Mouse (Mus musculus) splenic B cell, adult 2 months (primary cell): ENCODE data around the gene Dgcr8.

ENCODE experiments used
- DNase-seq: peaks from one replicate; pipeline ENCODE4 v3.0.0-alpha.2; 2011; ENCODE audit warnings: low read depth, low spot score
- H3K27me3 ChIP-seq: 2 replicates; pipeline ENCODE4 v1.6.1; 2012; ENCODE audit warnings: mild to moderate bottlenecking, low read length, moderate library complexity, mixed read lengths; ENCODE audit not compliant: control insufficient read depth, poor library complexity, insufficient read depth, severe bottlenecking
- H3K36me3 ChIP-seq: 2 replicates; pipeline ENCODE4 v1.6.1; 2012; ENCODE audit warnings: mild to moderate bottlenecking, low read length, moderate library complexity, mixed read lengths; ENCODE audit not compliant: control insufficient read depth, poor library complexity, insufficient read depth, severe bottlenecking

The Dgcr8 gene

GRCm38 (mm10) chr16:18268182-18268581 is 20.9 kb downstream of the Dgcr8 start:
- H3K36me3 ChIP-seq = peaks cover 10% of the 10 kb centered on the region; the same call in 1 of the 2 replicates
- peak; percentile 49 for DNase-seq
- H3K27me3 ChIP-seq = no peaks in the 10 kb centered on the region

GRCm38 (mm10) chr16:18265024-18265423 is 24.0 kb downstream of the Dgcr8 start:
- Histone ChIP-seq H3K36me3 (0 out of 2 replicates have a peak, but pooled peaks cover 7% of the 10 kb centered on the region), H3K27me3 (no peaks in the 10 kb centered on the region)
- no peak for DNase-seq

- no peak for DNase-seq
- H3K36me3 ChIP-seq = peaks cover 25% of the 10 kb centered on the region
- H3K27me3 ChIP-seq = no peaks in the 10 kb centered on the region
These were observed 30.8 kb downstream of the Dgcr8 start, which contains the start of gene Gm49776 for GRCm38 (mm10) chr16:18258221-18258620. Gene Gm49776 (minus strand): TSS chr16:18258321.

GRCm38 (mm10) chr16:18253866-18254265 is 35.2 kb downstream of the Dgcr8 start:
- DNase-seq = no peak
- H3K27me3 ChIP-seq = no peaks in the 10 kb centered on the region
- H3K36me3 ChIP-seq = peaks cover 25% of the 10 kb centered on the region

GRCm38 (mm10) chr16:18252736-18253135 is 36.3 kb downstream of the Dgcr8 start:
- Histone ChIP-seq H3K36me3 (peaks cover 21% of the 10 kb centered on the region), H3K27me3 (no peaks in the 10 kb centered on the region)
- no peak for DNase-seq

GRCm38 (mm10) chr16:18250828-18251790 is 37.9 kb downstream of the Dgcr8 start:
- Histone ChIP-seq H3K27me3 (no peaks in the 10 kb centered on the region), H3K36me3 (peaks cover 10% of the 10 kb centered on the region)
- no peak for DNase-seq

GRCm38 (mm10) chr16:18250231-18250630 is 38.8 kb downstream of the Dgcr8 start:
- peaks cover 7% of the 10 kb centered on the region for H3K36me3 ChIP-seq
- no peaks in the 10 kb centered on the region for H3K27me3 ChIP-seq
- no peak for DNase-seq

- Histone ChIP-seq H3K36me3 (peaks cover 8% of the 10 kb centered on the region), H3K27me3 (no peaks in the 10 kb centered on the region)
- peak; percentile 79 for DNase-seq
These were observed 39.6 kb downstream of the Dgcr8 start for GRCm38 (mm10) chr16:18249364-18249967.

GRCm38 (mm10) chr16:18248433-18249363 is 40.3 kb downstream of the Dgcr8 start, which contains the start of the genes Trmt2a and Ranbp1:
Gene Trmt2a (plus strand): TSS chr16:18248679.
Gene Ranbp1 (minus strand): TSS chr16:18248732.
- H3K27me3 ChIP-seq = no peaks in the 10 kb centered on the region
- peaks cover 7% of the 10 kb centered on the region for H3K36me3 ChIP-seq
- DNase-seq = peak; percentile 99

GRCm38 (mm10) chr16:18247521-18248399 is 41.3 kb downstream of the Dgcr8 start:
- H3K36me3 ChIP-seq = peaks cover 8% of the 10 kb centered on the region
- no peak for DNase-seq
- H3K27me3 ChIP-seq = no peaks in the 10 kb centered on the region

GRCm38 (mm10) chr16:18241581-18241980 is 47.5 kb downstream of the Dgcr8 start:
- peaks cover 23% of the 10 kb centered on the region for H3K36me3 ChIP-seq
- no peak for DNase-seq
- H3K27me3 ChIP-seq = no peaks in the 10 kb centered on the region

- Histone ChIP-seq H3K36me3 (peaks cover 13% of the 10 kb centered on the region), H3K27me3 (no peaks in the 10 kb centered on the region)
- DNase-seq = no peak
These were observed 52.2 kb downstream of the Dgcr8 start for GRCm38 (mm10) chr16:18236676-18237501.
